Mouse (Mus musculus): ENCODE measurements around the gene Rtkn. TPM values are rescaled to one million over a fixed set of nuclear protein-coding genes. Genes with fewer than 3 reads are reported as not detected.

Gene Rtkn
- polyA plus RNA-seq, 1 experiment from 2014 or later: 26.1 TPM

DNA sequence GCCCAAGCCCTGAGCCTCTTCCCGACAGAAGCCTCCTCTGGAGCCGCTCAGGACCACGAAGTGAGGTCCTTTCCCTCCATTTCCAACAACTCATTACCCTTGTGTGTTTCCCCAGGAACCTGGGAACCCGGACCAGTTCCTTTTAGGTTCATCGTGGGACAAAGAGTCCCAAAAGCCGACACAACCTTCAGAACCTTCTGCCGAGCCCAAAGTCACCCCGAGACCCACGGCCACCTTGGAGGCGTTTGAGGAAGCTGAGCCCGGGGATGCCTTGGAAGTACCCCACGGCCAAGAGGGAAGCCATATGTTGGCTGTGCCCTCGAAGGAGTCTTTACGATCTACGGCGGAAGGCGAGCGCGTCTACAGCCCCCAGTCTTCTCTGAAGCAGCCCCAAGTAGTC is 26.2 kb downstream of the Rtkn start:
- H3K27me3 ChIP-seq (replicated peaks; ENCODE audit: control insufficient read depth, insufficient read depth, low read length): peaks cover 13% of the 10 kb centered on the region; the same call in 1 of the 2 replicates
- no peak overlapping the region for H3K27ac ChIP-seq (ENCODE audit: low read length)
- peak overlapping the region; percentile 68 for H3K9ac ChIP-seq (ENCODE audit: low read depth, low read length)
- peak overlapping the region; percentile 50 for H3K4me3 ChIP-seq (ENCODE audit: low read length)
- WGBS: 16% methylated on average over 19 of the region's 19 CpGs
- no peaks in the 10 kb centered on the region for H3K9me3 ChIP-seq (ENCODE audit: control insufficient read depth, low read length)
- H3K4me2 ChIP-seq (ENCODE audit: low read depth, low read length): peak overlapping the region; percentile 94
- peaks cover 10% of the 10 kb centered on the region for H3K4me1 ChIP-seq (ENCODE audit: control insufficient read depth, insufficient read depth, low read length)
- ATAC-seq: no peak
- H3K36me3 ChIP-seq (ENCODE audit: control insufficient read depth, insufficient read depth, low read length): no peaks in the 10 kb centered on the region

DNA sequence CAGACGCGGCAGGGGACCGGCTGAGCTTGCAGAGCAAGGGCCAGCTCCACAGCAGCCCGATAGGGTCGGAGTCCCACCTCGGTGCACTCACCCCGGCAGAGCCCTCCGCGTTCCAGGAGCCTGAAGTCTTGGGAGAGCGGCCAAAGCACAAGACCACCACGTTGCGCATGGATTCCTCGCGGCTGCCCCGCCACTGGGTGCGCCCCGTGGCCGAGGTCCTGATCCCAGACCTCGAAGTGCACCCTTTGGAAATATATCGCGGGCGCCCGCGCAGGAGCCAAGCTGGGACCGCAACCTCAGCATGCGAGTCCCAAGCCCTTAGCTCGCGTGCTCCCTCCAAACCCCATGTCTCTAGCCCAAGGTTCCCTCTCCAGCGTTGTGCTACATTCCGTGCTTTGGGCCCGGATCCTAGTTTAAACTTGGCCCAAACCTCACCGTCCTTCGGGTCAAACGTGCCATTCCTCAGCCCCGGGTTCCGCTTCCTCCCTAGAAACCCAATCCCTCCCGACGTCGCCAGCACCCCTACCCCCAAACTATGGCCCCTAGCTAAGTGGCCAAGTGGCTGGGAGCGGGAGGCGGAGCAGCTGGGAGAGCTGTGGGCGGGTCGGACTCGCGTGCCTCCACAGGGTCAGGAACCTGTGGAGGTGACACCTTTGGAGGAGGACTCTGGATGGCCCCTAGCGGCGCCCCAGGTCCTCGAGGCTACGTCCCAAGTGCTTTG is 26.8 kb downstream of the Rtkn start:
- peaks cover 13% of the 10 kb centered on the region for H3K4me1 ChIP-seq (ENCODE audit: control insufficient read depth, insufficient read depth, low read length)
- WGBS: under 1% methylated on average over 49 of the region's 49 CpGs

DNA sequence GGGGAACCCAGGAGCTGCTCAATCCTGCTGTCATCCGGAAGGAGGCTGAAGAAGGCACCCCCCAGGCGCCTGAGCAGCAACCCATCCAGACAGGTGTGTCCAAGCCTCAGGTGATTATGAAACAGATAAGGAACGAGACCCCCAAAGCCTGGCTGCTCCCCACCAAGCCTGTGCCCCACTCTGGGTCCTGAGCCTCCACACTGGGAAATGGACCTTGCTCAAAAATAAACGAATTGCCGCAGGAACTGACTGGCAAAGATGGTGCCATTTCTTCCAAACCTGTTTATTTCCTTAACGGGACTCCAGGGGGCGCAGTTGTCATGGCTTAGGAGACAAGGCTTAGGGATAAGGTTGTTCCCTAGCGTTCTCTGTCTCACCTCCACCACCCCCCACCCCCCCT is 27.4 kb downstream of the Rtkn start:
- Histone ChIP-seq H3K9ac (ENCODE audit: low read depth, low read length) (peak overlapping the region; percentile 68), H3K4me1 (ENCODE audit: control insufficient read depth, insufficient read depth, low read length) (peaks cover 14% of the 10 kb centered on the region), H3K27ac (ENCODE audit: low read length) (no peak overlapping the region), H3K4me2 (ENCODE audit: low read depth, low read length) (peak overlapping the region; percentile 94), H3K27me3 (replicated peaks; ENCODE audit: control insufficient read depth, insufficient read depth, low read length) (peaks cover 13% of the 10 kb centered on the region; the same call in 1 of the 2 replicates), H3K36me3 (ENCODE audit: control insufficient read depth, insufficient read depth, low read length) (no peaks in the 10 kb centered on the region), H3K9me3 (ENCODE audit: control insufficient read depth, low read length) (no peaks in the 10 kb centered on the region), H3K4me3 (ENCODE audit: low read length) (peak overlapping the region; percentile 50)
- ATAC-seq: peak; percentile 4; the same call in 1 of the 2 replicates
- WGBS: 0% methylated on average over 8 of the region's 8 CpGs

More for the DNA sequence above, 26.8 kb downstream of the Rtkn start:
- Histone ChIP-seq H3K27ac (ENCODE audit: low read length) (no peak overlapping the region), H3K27me3 (replicated peaks; ENCODE audit: control insufficient read depth, insufficient read depth, low read length) (peaks cover 13% of the 10 kb centered on the region; the same call in 1 of the 2 replicates), H3K9ac (ENCODE audit: low read depth, low read length) (peak overlapping the region; percentile 68), H3K4me2 (ENCODE audit: low read depth, low read length) (peak overlapping the region; percentile 94), H3K9me3 (ENCODE audit: control insufficient read depth, low read length) (no peaks in the 10 kb centered on the region), H3K4me3 (ENCODE audit: low read length) (peak overlapping the region; percentile 50), H3K36me3 (ENCODE audit: control insufficient read depth, insufficient read depth, low read length) (no peaks in the 10 kb centered on the region)
- ATAC-seq: peak; percentile 48

DNA sequence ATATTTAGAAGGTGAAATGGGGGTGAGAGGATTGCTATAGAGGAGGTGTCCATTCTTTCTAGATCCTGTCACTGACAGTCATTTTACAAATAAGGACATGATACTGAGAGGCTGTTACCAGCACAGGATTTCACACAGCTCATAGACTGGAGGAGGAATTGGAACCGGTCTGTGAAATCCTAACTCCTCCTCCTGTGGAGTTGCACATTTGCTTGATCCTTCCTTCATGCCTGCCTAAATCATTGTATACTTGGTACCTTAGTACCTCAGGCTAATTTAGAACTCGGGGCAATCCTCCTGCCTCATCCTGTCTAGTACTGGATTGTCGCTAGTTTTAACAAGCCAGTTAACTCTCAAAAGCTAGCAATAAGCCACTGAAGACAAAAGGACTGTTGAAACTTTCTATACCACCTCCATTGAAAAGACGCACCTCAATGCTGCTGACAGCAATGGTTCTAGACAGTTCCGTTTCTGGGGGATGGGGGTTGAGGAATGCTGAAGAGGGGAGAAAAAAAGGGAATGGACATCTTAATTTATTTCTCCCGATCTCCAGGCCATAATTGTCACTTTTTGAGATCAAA is 29.9 kb downstream of the Rtkn start:
- 0 out of 2 replicates have a peak, but pooled peaks have one; percentile 12 for ATAC-seq
- Histone ChIP-seq H3K4me3 (ENCODE audit: low read length) (peak overlapping the region; percentile 97), H3K4me1 (ENCODE audit: control insufficient read depth, insufficient read depth, low read length) (peaks cover 14% of the 10 kb centered on the region), H3K4me2 (ENCODE audit: low read depth, low read length) (peak overlapping the region; percentile 77), H3K36me3 (ENCODE audit: control insufficient read depth, insufficient read depth, low read length) (no peaks in the 10 kb centered on the region), H3K9ac (ENCODE audit: low read depth, low read length) (peak overlapping the region; percentile 93), H3K27ac (ENCODE audit: low read length) (peak overlapping the region; percentile 17; the same call in 1 of the 2 replicates), H3K27me3 (replicated peaks; ENCODE audit: control insufficient read depth, insufficient read depth, low read length) (peaks cover 13% of the 10 kb centered on the region; the same call in 1 of the 2 replicates), H3K9me3 (ENCODE audit: control insufficient read depth, low read length) (no peaks in the 10 kb centered on the region)
- WGBS: 3% methylated on average over 6 of the region's 6 CpGs

DNA sequence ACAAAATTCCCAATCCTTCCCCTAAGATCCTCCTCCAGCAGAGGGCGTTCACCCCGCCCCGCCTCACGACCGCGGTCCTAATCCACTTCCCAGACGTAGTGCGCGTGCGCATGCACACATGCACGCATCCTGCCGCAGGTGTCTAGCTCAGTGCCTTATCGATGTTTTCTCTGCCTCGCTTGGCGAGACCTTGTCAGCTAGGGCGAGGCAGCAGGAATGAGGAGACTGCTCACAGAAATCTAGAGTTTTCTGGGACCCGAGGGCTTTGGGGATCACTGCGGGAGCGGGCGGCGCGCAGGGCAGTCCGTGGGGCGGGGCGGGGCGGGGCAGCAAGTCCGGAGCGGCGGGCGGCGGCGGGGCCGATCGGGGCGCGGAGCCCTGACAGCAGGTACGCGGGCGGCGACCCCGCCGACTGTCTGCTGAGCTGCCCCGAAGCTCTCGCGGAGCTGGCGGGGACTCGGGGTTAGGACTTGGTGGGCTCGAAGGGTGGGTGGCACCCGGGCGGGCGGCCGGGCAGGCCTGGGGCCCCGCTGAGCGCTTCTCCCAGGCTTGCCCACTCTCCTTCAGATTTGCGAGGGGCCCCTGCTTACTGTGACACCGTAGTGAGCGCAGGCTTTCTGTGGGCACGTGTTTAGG is 30.5 kb downstream of the Rtkn start, which contains the start of gene Dctn1:
Gene Dctn1 (plus strand): TSS at position 314 of the 636 bp plus-strand sequence.
- Histone ChIP-seq H3K4me3 (ENCODE audit: low read length) (peak within 1 kb of the TSS; percentile 97), H3K9me3 (ENCODE audit: control insufficient read depth, low read length) (no peaks in the 10 kb centered on the region), H3K4me2 (ENCODE audit: low read depth, low read length) (peak within 1 kb of the TSS; percentile 77), H3K9ac (ENCODE audit: low read depth, low read length) (peak within 1 kb of the TSS; percentile 93), H3K27ac (ENCODE audit: low read length) (peak within 1 kb of the TSS; percentile 84), H3K4me1 (ENCODE audit: control insufficient read depth, insufficient read depth, low read length) (peaks cover 14% of the 10 kb centered on the region), H3K36me3 (ENCODE audit: control insufficient read depth, insufficient read depth, low read length) (no peaks in the 10 kb centered on the region), H3K27me3 (replicated peaks; ENCODE audit: control insufficient read depth, insufficient read depth, low read length) (peaks cover 11% of the 10 kb centered on the region; the same call in 1 of the 2 replicates)
- under 1% methylated on average over 58 of the region's 58 CpGs for WGBS
- ATAC-seq: peak; percentile 84

DNA sequence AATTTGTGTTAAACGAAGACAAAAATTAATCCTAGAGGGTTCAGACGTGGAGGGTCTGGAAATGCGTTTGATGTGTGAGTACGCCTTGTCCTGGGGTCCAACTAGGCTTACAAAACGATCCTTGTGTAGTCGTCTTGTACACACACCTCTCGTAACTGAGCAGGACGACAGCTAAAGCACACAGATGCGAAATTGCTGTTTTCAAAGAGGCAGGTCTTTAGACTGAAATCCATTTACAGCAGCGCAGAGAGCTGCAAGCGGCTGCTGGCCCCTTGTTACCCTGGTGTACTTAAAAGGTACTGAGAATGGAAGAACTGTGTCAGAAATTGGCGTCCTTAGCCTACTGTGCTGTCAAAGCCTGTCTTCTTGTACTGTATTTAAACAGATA is 31.0 kb downstream of the Rtkn start:
- Histone ChIP-seq H3K9ac (ENCODE audit: low read depth, low read length) (peak overlapping the region; percentile 93), H3K27me3 (replicated peaks; ENCODE audit: control insufficient read depth, insufficient read depth, low read length) (peaks cover 6% of the 10 kb centered on the region; the same call in 1 of the 2 replicates), H3K27ac (ENCODE audit: low read length) (peak overlapping the region; percentile 84), H3K4me2 (ENCODE audit: low read depth, low read length) (peak overlapping the region; percentile 77), H3K4me1 (ENCODE audit: control insufficient read depth, insufficient read depth, low read length) (peaks cover 14% of the 10 kb centered on the region), H3K4me3 (ENCODE audit: low read length) (peak overlapping the region; percentile 97), H3K9me3 (ENCODE audit: control insufficient read depth, low read length) (no peaks in the 10 kb centered on the region), H3K36me3 (ENCODE audit: control insufficient read depth, insufficient read depth, low read length) (no peaks in the 10 kb centered on the region)
- ATAC-seq: peak; percentile 17
- WGBS: under 1% methylated on average over 12 of the region's 12 CpGs

DNA sequence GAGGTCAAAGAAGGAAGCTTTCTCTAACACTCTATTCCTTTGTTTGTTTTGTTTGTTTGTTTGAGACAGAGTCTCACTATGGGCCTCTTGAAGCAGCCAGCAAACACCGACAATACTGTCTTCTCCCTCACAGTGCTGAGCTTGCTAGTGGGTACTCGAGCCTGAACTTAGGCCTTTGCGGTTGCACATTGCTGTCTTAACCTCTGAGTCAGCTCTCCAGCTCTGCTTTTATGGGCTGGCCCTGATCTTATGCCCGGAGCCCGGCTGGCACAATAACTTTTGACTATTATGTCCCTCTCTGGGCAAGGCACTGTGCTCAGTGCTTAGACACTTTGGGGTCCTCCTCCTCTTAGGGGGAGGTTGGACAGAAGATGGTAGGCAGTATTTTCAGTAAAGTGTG is 34.6 kb downstream of the Rtkn start:
- Histone ChIP-seq H3K4me2 (ENCODE audit: low read depth, low read length) (no peak overlapping the region), H3K4me3 (ENCODE audit: low read length) (no peak overlapping the region), H3K36me3 (ENCODE audit: control insufficient read depth, insufficient read depth, low read length) (no peaks in the 10 kb centered on the region), H3K4me1 (ENCODE audit: control insufficient read depth, insufficient read depth, low read length) (peaks cover 4% of the 10 kb centered on the region; the same call in 1 of the 2 replicates), H3K27ac (ENCODE audit: low read length) (no peak overlapping the region), H3K27me3 (replicated peaks; ENCODE audit: control insufficient read depth, insufficient read depth, low read length) (no peaks in the 10 kb centered on the region), H3K9ac (ENCODE audit: low read depth, low read length) (no peak overlapping the region), H3K9me3 (ENCODE audit: control insufficient read depth, low read length) (no peaks in the 10 kb centered on the region)
- no peak for ATAC-seq
- WGBS: 62% methylated on average over 5 of the region's 5 CpGs

DNA sequence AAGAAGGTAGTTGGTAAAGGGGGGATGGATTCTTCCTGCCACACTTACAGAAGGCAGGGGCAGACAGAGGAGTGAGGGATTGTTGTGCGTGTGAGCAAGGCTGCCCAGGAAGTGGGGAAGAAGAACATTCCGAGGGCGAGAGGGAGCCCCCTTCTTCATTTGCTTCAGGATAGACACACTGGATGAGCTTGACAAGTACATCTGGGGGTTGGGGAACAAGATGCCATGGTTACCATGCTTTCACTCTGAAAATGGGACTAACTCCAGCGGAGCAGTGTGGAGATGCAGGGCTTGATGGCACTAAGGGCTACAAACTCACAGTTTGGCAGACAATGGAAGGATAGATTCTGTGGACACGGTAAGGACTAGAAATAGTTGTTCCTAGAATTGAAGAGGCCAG is 35.8 kb downstream of the Rtkn start:
- Histone ChIP-seq H3K4me1 (ENCODE audit: control insufficient read depth, insufficient read depth, low read length) (peaks cover 4% of the 10 kb centered on the region; the same call in 1 of the 2 replicates), H3K27ac (ENCODE audit: low read length) (no peak overlapping the region), H3K4me3 (ENCODE audit: low read length) (no peak overlapping the region), H3K4me2 (ENCODE audit: low read depth, low read length) (no peak overlapping the region), H3K9ac (ENCODE audit: low read depth, low read length) (no peak overlapping the region), H3K9me3 (ENCODE audit: control insufficient read depth, low read length) (no peaks in the 10 kb centered on the region), H3K27me3 (replicated peaks; ENCODE audit: control insufficient read depth, insufficient read depth, low read length) (no peaks in the 10 kb centered on the region), H3K36me3 (ENCODE audit: control insufficient read depth, insufficient read depth, low read length) (no peaks in the 10 kb centered on the region)
- WGBS: 81% methylated on average over 5 of the region's 5 CpGs
- ATAC-seq: no peak

DNA sequence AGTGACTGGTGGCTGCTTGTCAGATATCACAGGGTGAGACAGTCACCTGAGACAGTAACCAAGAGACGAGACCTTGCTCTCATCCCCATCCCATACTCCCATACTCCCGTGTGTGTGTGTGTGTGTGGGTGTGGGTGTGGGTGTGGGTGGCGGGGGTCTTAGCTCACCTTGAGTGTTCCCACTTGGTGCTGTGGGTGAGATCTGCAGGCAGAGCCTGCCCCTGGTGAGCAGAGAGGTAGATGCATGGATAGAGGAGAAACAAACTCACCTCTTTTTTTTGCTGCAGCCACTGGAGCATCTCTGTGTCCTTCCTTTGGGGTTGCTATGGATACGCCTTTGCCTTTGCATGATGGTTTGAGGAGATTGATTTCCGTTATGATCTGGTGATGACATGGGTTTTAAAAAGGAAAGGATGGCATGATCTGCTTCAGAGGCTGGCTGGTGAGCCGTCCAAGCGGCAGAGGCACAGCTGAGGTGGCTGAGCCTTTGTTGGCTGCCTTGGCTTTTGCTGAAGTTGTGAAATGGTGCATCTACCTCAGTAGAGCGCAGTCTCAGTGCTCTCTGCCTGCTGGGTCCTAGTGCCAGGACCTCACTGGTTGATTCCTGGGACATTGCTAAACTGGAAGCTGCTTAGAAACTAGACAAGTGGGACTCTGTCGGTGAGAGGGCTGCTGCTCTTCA is 37.1 kb downstream of the Rtkn start:
- Histone ChIP-seq H3K27ac (ENCODE audit: low read length) (no peak overlapping the region), H3K4me1 (ENCODE audit: control insufficient read depth, insufficient read depth, low read length) (no peaks in the 10 kb centered on the region), H3K27me3 (replicated peaks; ENCODE audit: control insufficient read depth, insufficient read depth, low read length) (no peaks in the 10 kb centered on the region), H3K9ac (ENCODE audit: low read depth, low read length) (no peak overlapping the region), H3K4me3 (ENCODE audit: low read length) (no peak overlapping the region), H3K4me2 (ENCODE audit: low read depth, low read length) (no peak overlapping the region), H3K36me3 (ENCODE audit: control insufficient read depth, insufficient read depth, low read length) (no peaks in the 10 kb centered on the region), H3K9me3 (ENCODE audit: control insufficient read depth, low read length) (no peaks in the 10 kb centered on the region)
- no peak for ATAC-seq
- WGBS: 68% methylated on average over 9 of the region's 9 CpGs

All from intestine, embryonic 16.5 days (tissue).